Mouse (Mus musculus) C2C12 (cell line): ENCODE data around the gene Pdzd2. TPM values are rescaled to one million over a fixed set of nuclear protein-coding genes. Genes with fewer than 3 reads are reported as not detected.

Experiments
- H3K27me3 ChIP-seq: one replicate; pipeline ENCODE4 v1.6.1; 2011; ENCODE audit not compliant: control insufficient read depth, insufficient read depth, insufficient read length
- H3K36me3 ChIP-seq: one replicate; pipeline ENCODE4 v1.6.1; 2011; ENCODE audit not compliant: control insufficient read depth, insufficient read depth
- H3K4me3 ChIP-seq: one replicate; pipeline ENCODE4 v1.5.1; 2011; ENCODE audit warnings: mild to moderate bottlenecking, control low read depth; ENCODE audit not compliant: poor library complexity, insufficient read depth, severe bottlenecking
- H3K79me2 ChIP-seq: one replicate; pipeline ENCODE4 v1.6.1; 2011; ENCODE audit not compliant: control insufficient read depth, insufficient read depth
- H3K79me3 ChIP-seq: one replicate; pipeline ENCODE4 v1.6.1; 2011; ENCODE audit warnings: low read depth, control low read depth
- H3ac ChIP-seq: one replicate; pipeline ENCODE3; 2011; ENCODE audit warnings: low read depth; ENCODE audit not compliant: control insufficient read depth, insufficient read length
- CEBPB ChIP-seq: IDR thresholded peaks from one replicate; pipeline ENCODE4 v1.6.1; 2011; ENCODE audit warnings: low read depth, mild to moderate bottlenecking, control low read depth, moderate library complexity
- CTCF ChIP-seq: IDR thresholded peaks from one replicate; pipeline ENCODE4 v1.5.1; 2011; ENCODE audit not compliant: control insufficient read depth, insufficient read depth, insufficient read length
- FOSL1 ChIP-seq: IDR thresholded peaks from one replicate; pipeline ENCODE4 v1.8.0; 2011; ENCODE audit warnings: mild to moderate bottlenecking, low read length; ENCODE audit not compliant: poor library complexity, insufficient read depth, severe bottlenecking
- MAX ChIP-seq: IDR thresholded peaks from one replicate; pipeline ENCODE4 v1.6.1; 2011; ENCODE audit warnings: mild to moderate bottlenecking, control low read depth
- MYOD1 ChIP-seq: IDR thresholded peaks from one replicate; pipeline ENCODE4 v1.6.1; 2011; ENCODE audit warnings: low read depth; ENCODE audit not compliant: control insufficient read depth, insufficient read length
- MYOG ChIP-seq: IDR thresholded peaks from one replicate; pipeline ENCODE4 v1.6.1; 2011; ENCODE audit not compliant: control insufficient read depth, insufficient read length; ENCODE audit errors: extremely low read depth
- USF1 ChIP-seq: IDR thresholded peaks from one replicate; pipeline ENCODE4 v1.6.1; 2011; ENCODE audit warnings: low read depth, mild to moderate bottlenecking, control low read depth, moderate library complexity
- polyA plus RNA-seq: library from polyadenylated mRNA; unstranded; fragments of >200 nt; fragmentation: generic; extraction: Trizol; gene quantifications from one replicate; pipeline ENCODE4 v1.2.1, GENCODE M21; 2012; ENCODE audit warnings: missing spikeins

The Pdzd2 gene
- polyA plus RNA-seq, 1 experiment, result 0.01 TPM

DNA sequence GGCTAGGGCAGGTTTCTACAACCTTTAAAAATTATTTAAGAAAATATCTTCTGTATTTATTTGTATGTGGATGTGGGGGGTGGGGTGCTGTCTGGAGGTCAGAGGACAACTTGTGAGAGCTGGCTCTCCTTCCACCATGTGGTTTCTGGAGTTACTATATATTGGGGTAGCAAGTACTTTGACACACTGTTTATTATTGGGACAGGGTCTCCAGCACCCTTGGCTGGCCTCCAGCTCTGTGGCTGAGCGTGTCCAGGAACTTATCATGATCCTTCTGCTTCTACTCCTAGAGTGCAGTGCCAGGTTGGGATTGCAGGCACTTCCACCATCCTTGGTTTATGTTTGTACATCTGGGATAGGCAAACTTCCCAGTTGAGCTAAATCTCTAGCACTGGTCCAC is 408.4 kb downstream of the Pdzd2 start:
- Histone ChIP-seq H3K36me3 (peaks cover 23% of the 10 kb centered on the region), H3K4me3 (no peak overlapping the region), H3ac (no peak overlapping the region), H3K79me2 (peaks cover 100% of the 10 kb centered on the region), H3K79me3 (peaks cover 96% of the 10 kb centered on the region), H3K27me3 (no peaks in the 10 kb centered on the region)
- TF ChIP-seq MYOD1 (no peak), USF1 (no peak), FOSL1 (no peak), CEBPB (no peak)

GRCm38 (mm10) chr15:12330892-12331291 is 408.8 kb downstream of the Pdzd2 start:
- H3K4me3 ChIP-seq, result no peak overlapping the region
- TF ChIP-seq CEBPB (no peak), MAX (no peak), CTCF (no peak), USF1 (no peak), MYOD1 (no peak), FOSL1 (no peak), MYOG (no peak)
- no peaks in the 10 kb centered on the region for H3K27me3 ChIP-seq
- H3K79me3 ChIP-seq, result peaks cover 97% of the 10 kb centered on the region
- peaks cover 27% of the 10 kb centered on the region for H3K36me3 ChIP-seq
- peaks cover 100% of the 10 kb centered on the region for H3K79me2 ChIP-seq
- no peak overlapping the region for H3ac ChIP-seq

DNA sequence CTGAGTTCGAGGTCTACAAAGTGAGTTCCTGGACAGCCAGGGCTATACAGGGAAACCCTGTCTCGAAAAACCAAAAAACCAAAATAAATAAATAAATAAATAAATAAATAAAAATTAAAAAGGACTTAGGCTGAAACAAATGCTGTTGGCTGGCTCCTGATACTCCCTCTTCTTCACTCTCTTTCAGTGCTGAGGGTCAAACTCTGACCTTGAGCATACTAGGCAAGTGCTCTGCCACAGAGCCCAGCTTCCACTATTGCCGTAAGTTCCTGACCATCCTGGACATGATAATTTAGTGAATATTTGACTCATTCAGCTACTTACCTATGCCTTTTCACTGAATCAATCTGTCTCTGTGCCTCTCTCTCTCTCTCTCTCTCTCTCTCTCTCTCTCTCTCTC is 409.3 kb downstream of the Pdzd2 start:
- no peaks in the 10 kb centered on the region for H3K27me3 ChIP-seq
- H3K4me3 ChIP-seq, result no peak overlapping the region
- H3ac ChIP-seq, result no peak overlapping the region
- H3K36me3 ChIP-seq, result peaks cover 32% of the 10 kb centered on the region
- TF ChIP-seq CTCF (no peak), MYOD1 (no peak), MYOG (no peak), CEBPB (no peak), USF1 (no peak), FOSL1 (no peak), MAX (no peak)
- H3K79me3 ChIP-seq, result peaks cover 98% of the 10 kb centered on the region
- H3K79me2 ChIP-seq, result peaks cover 100% of the 10 kb centered on the region

DNA sequence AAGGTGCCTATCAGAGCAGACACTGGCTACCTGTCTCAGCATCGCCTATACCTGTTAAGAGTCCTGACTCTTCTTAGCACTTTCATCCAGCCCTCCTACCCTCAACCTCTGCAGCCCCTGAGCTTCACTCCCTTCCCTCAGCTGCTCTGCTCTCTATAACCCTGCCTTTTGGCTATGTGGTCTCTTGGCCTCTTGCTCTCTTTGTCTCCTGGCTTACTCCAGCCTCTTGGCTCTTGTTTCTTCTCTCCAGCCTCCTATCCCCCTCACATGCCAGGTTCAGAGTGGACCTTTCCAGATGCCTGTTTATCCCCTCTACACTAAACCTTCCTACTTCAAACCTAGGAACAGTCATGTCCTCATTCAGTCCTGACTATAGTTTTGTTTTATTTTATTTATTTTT is 415.4 kb downstream of the Pdzd2 start:
- Histone ChIP-seq H3K27me3 (no peaks in the 10 kb centered on the region), H3K36me3 (peaks cover 43% of the 10 kb centered on the region), H3K79me2 (peaks cover 81% of the 10 kb centered on the region), H3K4me3 (no peak overlapping the region), H3K79me3 (peaks cover 78% of the 10 kb centered on the region), H3ac (no peak overlapping the region)
- TF ChIP-seq USF1 (no peak), FOSL1 (no peak), MYOD1 (no peak), MYOG (no peak), MAX (no peak), CEBPB (no peak), CTCF (no peak)

- H3K27me3 ChIP-seq, result no peaks in the 10 kb centered on the region
- peaks cover 64% of the 10 kb centered on the region for H3K79me3 ChIP-seq
- TF ChIP-seq MAX (no peak), CEBPB (no peak), FOSL1 (no peak), MYOD1 (no peak), CTCF (no peak), MYOG (no peak), USF1 (no peak)
- peaks cover 66% of the 10 kb centered on the region for H3K79me2 ChIP-seq
- H3K36me3 ChIP-seq, result peaks cover 34% of the 10 kb centered on the region
- H3ac ChIP-seq, result no peak overlapping the region
- peak overlapping the region; percentile 96 for H3K4me3 ChIP-seq
Observed at GRCm38 (mm10) chr15:12322676-12323402, 416.9 kb downstream of the Pdzd2 start.

DNA sequence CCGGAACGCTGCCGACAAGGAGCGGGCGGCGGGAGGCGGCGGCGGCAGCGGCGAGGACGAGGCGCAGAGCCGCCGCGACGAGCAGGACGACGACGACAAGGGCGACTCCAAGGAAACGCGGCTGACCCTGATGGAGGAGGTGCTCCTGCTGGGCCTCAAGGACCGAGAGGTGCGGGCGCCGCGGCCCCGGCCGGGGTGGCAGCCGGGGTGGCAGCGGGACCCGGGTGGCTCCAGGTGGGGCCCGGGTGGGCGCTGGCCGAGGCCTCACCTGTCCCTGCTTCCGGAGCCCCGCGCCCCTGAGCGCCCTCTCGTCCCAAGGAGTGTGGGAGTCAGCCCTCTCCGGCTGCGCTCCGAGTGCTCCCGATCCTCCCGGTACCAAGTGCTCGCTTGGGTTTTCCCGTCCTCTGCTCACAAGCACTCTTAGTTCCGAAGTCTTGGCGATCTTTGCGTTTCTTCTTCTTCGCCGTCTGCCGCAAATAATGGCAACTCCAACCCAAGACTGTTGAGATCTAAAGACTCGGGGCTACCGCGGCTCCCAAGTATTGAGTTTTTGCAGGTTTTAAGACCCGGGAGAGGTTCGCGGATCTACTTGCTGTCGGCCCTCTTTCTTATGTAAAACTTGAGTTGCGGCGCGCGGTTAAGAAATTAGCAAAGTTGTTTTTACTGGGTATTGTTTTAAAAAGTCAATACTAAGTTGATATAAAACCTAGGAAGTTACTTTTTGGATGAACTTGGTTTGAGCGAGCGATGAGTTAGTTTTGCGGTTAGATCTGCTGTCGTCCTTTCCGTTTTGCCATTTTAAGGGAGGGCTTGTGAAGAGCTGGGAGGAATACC is 417.7 kb downstream of the Pdzd2 start, which contains the start of gene 1810049J17Rik:
1810049J17Rik (minus strand) TSS at position 112 of the 834 bp plus-strand sequence.
- Histone ChIP-seq H3K79me2 (peaks cover 58% of the 10 kb centered on the region), H3K79me3 (peaks cover 56% of the 10 kb centered on the region), H3K27me3 (no peaks in the 10 kb centered on the region), H3ac (peak within 1 kb of the TSS; percentile 97), H3K4me3 (peak within 1 kb of the TSS; percentile 96), H3K36me3 (peaks cover 27% of the 10 kb centered on the region)
- TF ChIP-seq MYOD1 (no peak), CEBPB (no peak), FOSL1 (no peak), MYOG (no peak), USF1 (no peak), MAX (no peak), CTCF (no peak)
